Mouse (Mus musculus): Measurements from ENCODE around the gene Casp14.
"Not testable (repeated sequence)": the region's sequence is repeated elsewhere in the genome, so short reads cannot be mapped to it uniquely, and the experiment has no call there.

The Casp14 gene

GRCm38 (mm10) chr10:78686995-78687577, 31.0 kb downstream of the Casp14 start:
- in situ Hi-C loops (cut with MseI, MboI) = no loop called here

- in situ Hi-C loops (cut with MseI, MboI) = not testable (repeated sequence)
Measured at GRCm38 (mm10) chr10:78670121-78670520, 48.0 kb downstream of the Casp14 start.

- in situ Hi-C loops (cut with MseI, MboI) = not testable (repeated sequence)
Measured at GRCm38 (mm10) chr10:78666696-78667095, 51.4 kb downstream of the Casp14 start.

GRCm38 (mm10) chr10:78664546-78664945, 53.5 kb downstream of the Casp14 start:
- in situ Hi-C loops (cut with MseI, MboI) = no loop called here

Data from mouse trophoblast stem cell (cell line).